Mouse (Mus musculus): ENCODE results near the gene Gm45716. TPM values are rescaled to one million over a fixed set of nuclear protein-coding genes. Genes with fewer than 3 reads are reported as not detected.
A peak's percentile ranks its signal among the peaks of the same experiment; 100 is the strongest.

Gm45716 gene
- polyA plus RNA-seq, 1 experiment from 2014 or later: 17.7 TPM

- WGBS: 16% methylated on average over 2 of the region's 2 CpGs
Observed at GRCm38 (mm10) chr11:90238657-90239056, 51.2 kb downstream of the Gm45716 start.

DNA sequence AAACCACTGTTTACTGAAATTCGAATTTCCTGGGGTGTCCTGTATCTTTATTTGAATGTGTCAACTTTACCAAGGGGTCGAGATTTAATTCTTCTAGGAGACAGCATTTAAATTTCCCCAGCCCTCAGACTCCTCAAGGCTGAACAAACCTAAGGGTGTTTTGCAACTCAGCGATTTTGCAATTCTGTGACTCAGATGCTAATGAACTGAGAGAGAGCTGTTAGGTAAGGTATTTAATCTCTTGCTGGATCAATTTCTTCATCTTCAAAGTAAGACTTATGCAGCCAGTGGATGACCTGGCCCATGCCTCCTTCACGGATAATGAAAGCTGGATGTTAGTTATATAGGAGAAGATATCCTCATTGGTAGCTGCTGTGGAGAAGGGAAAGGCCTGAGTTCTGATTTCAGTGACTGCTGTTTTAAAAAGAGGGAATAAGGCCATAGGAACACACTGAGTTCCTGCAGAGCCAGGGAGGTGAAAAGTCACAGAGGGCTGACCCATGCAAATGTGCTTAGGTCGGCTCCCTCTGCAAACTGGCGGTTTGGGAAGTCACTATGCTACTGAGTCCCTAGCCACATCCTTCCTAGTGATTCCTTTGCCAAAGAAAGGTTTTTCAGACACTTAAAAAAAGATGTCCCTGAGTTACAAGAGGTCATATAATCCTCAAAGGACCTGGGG is 53.3 kb downstream of the Gm45716 start:
- Histone ChIP-seq H3K4me3 (ENCODE audit: low read depth, low read length) (no peak overlapping the region), H3K27me3 (ENCODE audit: control insufficient read depth, insufficient read depth, low read length) (no peaks in the 10 kb centered on the region), H3K27ac (ENCODE audit: low read depth, low read length) (no peak overlapping the region), H3K36me3 (ENCODE audit: control insufficient read depth, insufficient read depth, low read length) (no peaks in the 10 kb centered on the region), H3K4me1 (ENCODE audit: control insufficient read depth, insufficient read depth, low read length) (no peaks in the 10 kb centered on the region), H3K9ac (ENCODE audit: low read length) (no peak overlapping the region), H3K4me2 (ENCODE audit: low read depth) (no peak overlapping the region), H3K9me3 (ENCODE audit: control insufficient read depth, low read length) (no peaks in the 10 kb centered on the region)
- ATAC-seq (ENCODE audit: insufficient read depth, low FRiP score, low TSS enrichment): no peak
- WGBS: 23% methylated on average over 6 of the region's 6 CpGs
- DNase-seq (ENCODE audit: low spot score): peak; percentile 3

More at GRCm38 (mm10) chr11:90238657-90239056, 51.2 kb downstream of the Gm45716 start:
- H3K36me3 ChIP-seq (ENCODE audit: control insufficient read depth, insufficient read depth, low read length): no peaks in the 10 kb centered on the region
- DNase-seq (ENCODE audit: low spot score): peak; percentile 10
- no peak; the same call in 1 of the 2 replicates for ATAC-seq (ENCODE audit: insufficient read depth, low FRiP score, low TSS enrichment)
- H3K27ac ChIP-seq (ENCODE audit: low read depth, low read length): no peak overlapping the region
- no peak overlapping the region for H3K4me3 ChIP-seq (ENCODE audit: low read depth, low read length)
- H3K9ac ChIP-seq (ENCODE audit: low read length): no peak overlapping the region
- no peak overlapping the region for H3K4me2 ChIP-seq (ENCODE audit: low read depth)
- no peaks in the 10 kb centered on the region for H3K4me1 ChIP-seq (ENCODE audit: control insufficient read depth, insufficient read depth, low read length)
- H3K9me3 ChIP-seq (ENCODE audit: control insufficient read depth, low read length): no peaks in the 10 kb centered on the region
- H3K27me3 ChIP-seq (ENCODE audit: control insufficient read depth, insufficient read depth, low read length): no peaks in the 10 kb centered on the region

DNA sequence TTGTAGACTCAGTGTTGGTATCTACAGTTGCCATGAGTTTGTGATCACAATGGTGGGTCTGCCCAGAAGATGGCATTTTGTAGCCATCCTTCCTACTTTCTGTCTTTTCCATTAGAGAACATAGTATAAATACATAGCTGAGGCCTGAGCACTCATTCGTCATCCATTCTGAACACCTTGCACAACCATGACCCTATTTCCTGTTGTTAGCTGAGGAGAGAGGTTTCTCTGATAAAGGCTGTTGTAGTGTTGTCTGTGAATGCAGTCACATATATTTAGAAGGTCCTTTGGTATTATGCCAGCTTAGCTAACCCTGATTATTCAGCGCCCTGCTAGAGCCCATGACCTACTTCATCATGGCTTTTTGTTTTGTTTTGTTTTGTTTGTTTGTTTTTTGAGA is 54.4 kb downstream of the Gm45716 start:
- DNase-seq (ENCODE audit: low spot score) (no peak), ATAC-seq (ENCODE audit: insufficient read depth, low FRiP score, low TSS enrichment) (no peak)
- 91% methylated on average over 2 of the region's 2 CpGs for WGBS
- Histone ChIP-seq H3K9me3 (ENCODE audit: control insufficient read depth, low read length) (no peaks in the 10 kb centered on the region), H3K9ac (ENCODE audit: low read length) (no peak overlapping the region), H3K4me2 (ENCODE audit: low read depth) (no peak overlapping the region), H3K27ac (ENCODE audit: low read depth, low read length) (no peak overlapping the region), H3K4me3 (ENCODE audit: low read depth, low read length) (no peak overlapping the region), H3K36me3 (ENCODE audit: control insufficient read depth, insufficient read depth, low read length) (no peaks in the 10 kb centered on the region), H3K4me1 (ENCODE audit: control insufficient read depth, insufficient read depth, low read length) (no peaks in the 10 kb centered on the region), H3K27me3 (ENCODE audit: control insufficient read depth, insufficient read depth, low read length) (no peaks in the 10 kb centered on the region)

GRCm38 (mm10) chr11:90243300-90243699 is 55.8 kb downstream of the Gm45716 start:
- WGBS: 96% methylated on average over 2 of the region's 2 CpGs
- Histone ChIP-seq H3K27me3 (ENCODE audit: control insufficient read depth, insufficient read depth, low read length) (no peaks in the 10 kb centered on the region), H3K9me3 (ENCODE audit: control insufficient read depth, low read length) (no peaks in the 10 kb centered on the region)

DNA sequence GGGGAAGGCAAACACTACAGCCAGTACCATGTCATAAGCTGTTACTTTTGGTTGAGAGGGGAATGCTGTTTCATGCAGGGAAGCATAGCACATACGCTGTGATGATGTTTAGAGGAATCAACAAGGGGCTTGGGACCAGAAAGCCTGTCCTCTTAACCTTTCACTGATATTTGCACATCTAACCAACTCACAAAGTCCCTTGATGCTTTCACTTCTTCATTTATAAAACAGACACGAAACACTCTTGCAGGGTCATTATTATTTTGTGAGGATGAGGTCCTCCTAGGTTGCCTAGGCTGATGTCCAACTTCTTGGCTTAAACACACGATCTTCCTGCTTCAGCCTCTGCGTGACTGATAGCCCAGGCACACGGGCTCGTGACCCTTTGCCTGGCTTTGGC is 58.1 kb downstream of the Gm45716 start:
- no peak overlapping the region for H3K9ac ChIP-seq (ENCODE audit: low read length)
- no peaks in the 10 kb centered on the region for H3K9me3 ChIP-seq (ENCODE audit: control insufficient read depth, low read length)
- no peaks in the 10 kb centered on the region; the same call in 1 of the 2 replicates for H3K4me1 ChIP-seq (ENCODE audit: control insufficient read depth, insufficient read depth, low read length)
- ATAC-seq (ENCODE audit: insufficient read depth, low FRiP score, low TSS enrichment) (no peak), DNase-seq (ENCODE audit: low spot score) (no peak)
- no peak overlapping the region for H3K27ac ChIP-seq (ENCODE audit: low read depth, low read length)
- no peak overlapping the region for H3K4me2 ChIP-seq (ENCODE audit: low read depth)
- H3K27me3 ChIP-seq (ENCODE audit: control insufficient read depth, insufficient read depth, low read length): no peaks in the 10 kb centered on the region
- no peak overlapping the region for H3K4me3 ChIP-seq (ENCODE audit: low read depth, low read length)
- WGBS: 87% methylated on average over 6 of the region's 6 CpGs
- no peaks in the 10 kb centered on the region for H3K36me3 ChIP-seq (ENCODE audit: control insufficient read depth, insufficient read depth, low read length)

More at GRCm38 (mm10) chr11:90243300-90243699, 55.8 kb downstream of the Gm45716 start:
- DNase-seq (ENCODE audit: low spot score) (no peak), ATAC-seq (ENCODE audit: insufficient read depth, low FRiP score, low TSS enrichment) (no peak)
- no peak overlapping the region for H3K27ac ChIP-seq (ENCODE audit: low read depth, low read length)
- no peak overlapping the region for H3K4me2 ChIP-seq (ENCODE audit: low read depth)
- no peaks in the 10 kb centered on the region for H3K36me3 ChIP-seq (ENCODE audit: control insufficient read depth, insufficient read depth, low read length)
- no peak overlapping the region for H3K9ac ChIP-seq (ENCODE audit: low read length)
- H3K4me3 ChIP-seq (ENCODE audit: low read depth, low read length): no peak overlapping the region
- no peaks in the 10 kb centered on the region for H3K4me1 ChIP-seq (ENCODE audit: control insufficient read depth, insufficient read depth, low read length)

- no peak overlapping the region for H3K27ac ChIP-seq (ENCODE audit: low read depth, low read length)
- WGBS: 82% methylated on average over 4 of the region's 4 CpGs
- ATAC-seq (ENCODE audit: insufficient read depth, low FRiP score, low TSS enrichment): no peak
Observed at GRCm38 (mm10) chr11:90246676-90247075, 59.2 kb downstream of the Gm45716 start.

GRCm38 (mm10) chr11:90247793-90248192 is 60.3 kb downstream of the Gm45716 start:
- WGBS: 70% methylated on average over 4 of the region's 4 CpGs
- H3K4me2 ChIP-seq (ENCODE audit: low read depth): no peak overlapping the region
- H3K4me3 ChIP-seq (ENCODE audit: low read depth, low read length): no peak overlapping the region
- H3K9ac ChIP-seq (ENCODE audit: low read length): no peak overlapping the region
- no peaks in the 10 kb centered on the region; the same call in 1 of the 2 replicates for H3K4me1 ChIP-seq (ENCODE audit: control insufficient read depth, insufficient read depth, low read length)
- ATAC-seq (ENCODE audit: insufficient read depth, low FRiP score, low TSS enrichment) (no peak), DNase-seq (ENCODE audit: low spot score) (no peak)
- no peak overlapping the region for H3K27ac ChIP-seq (ENCODE audit: low read depth, low read length)
- H3K27me3 ChIP-seq (ENCODE audit: control insufficient read depth, insufficient read depth, low read length): no peaks in the 10 kb centered on the region
- H3K9me3 ChIP-seq (ENCODE audit: control insufficient read depth, low read length): no peaks in the 10 kb centered on the region
- no peaks in the 10 kb centered on the region for H3K36me3 ChIP-seq (ENCODE audit: control insufficient read depth, insufficient read depth, low read length)

More at GRCm38 (mm10) chr11:90246676-90247075, 59.2 kb downstream of the Gm45716 start:
- no peak for DNase-seq (ENCODE audit: low spot score)
- no peak overlapping the region for H3K9ac ChIP-seq (ENCODE audit: low read length)
- H3K4me3 ChIP-seq (ENCODE audit: low read depth, low read length): no peak overlapping the region
- no peak overlapping the region for H3K4me2 ChIP-seq (ENCODE audit: low read depth)
- H3K4me1 ChIP-seq (ENCODE audit: control insufficient read depth, insufficient read depth, low read length): no peaks in the 10 kb centered on the region; the same call in 1 of the 2 replicates
- no peaks in the 10 kb centered on the region for H3K9me3 ChIP-seq (ENCODE audit: control insufficient read depth, low read length)
- H3K36me3 ChIP-seq (ENCODE audit: control insufficient read depth, insufficient read depth, low read length): no peaks in the 10 kb centered on the region
- H3K27me3 ChIP-seq (ENCODE audit: control insufficient read depth, insufficient read depth, low read length): no peaks in the 10 kb centered on the region

- Histone ChIP-seq H3K4me1 (ENCODE audit: control insufficient read depth, insufficient read depth, low read length) (no peaks in the 10 kb centered on the region; the same call in 1 of the 2 replicates), H3K27me3 (ENCODE audit: control insufficient read depth, insufficient read depth, low read length) (no peaks in the 10 kb centered on the region), H3K36me3 (ENCODE audit: control insufficient read depth, insufficient read depth, low read length) (no peaks in the 10 kb centered on the region), H3K27ac (ENCODE audit: low read depth, low read length) (peak within 1 kb of the TSS; percentile 49), H3K9ac (ENCODE audit: low read length) (peak within 1 kb of the TSS; percentile 73), H3K4me3 (ENCODE audit: low read depth, low read length) (peak within 1 kb of the TSS; percentile 65), H3K4me2 (ENCODE audit: low read depth) (peak within 1 kb of the TSS; percentile 55), H3K9me3 (ENCODE audit: control insufficient read depth, low read length) (no peaks in the 10 kb centered on the region)
- peak; percentile 99 for ATAC-seq (ENCODE audit: insufficient read depth, low FRiP score, low TSS enrichment)
- under 1% methylated on average over 40 of the region's 51 CpGs for WGBS
- peak; percentile 99 for DNase-seq (ENCODE audit: low spot score)
Observed at GRCm38 (mm10) chr11:90249025-90249650, 61.7 kb downstream of the Gm45716 start, which contains the start of gene Mmd. TSS of gene Mmd (plus strand) at chr11:90249456.

Data from neural tube, embryonic 11.5 days (tissue).